Mouse (Mus musculus) ovary, adult 10 weeks (tissue): ENCODE results near the gene Ccdc65. TPM values are rescaled to one million over a fixed set of nuclear protein-coding genes. Genes with fewer than 3 reads are reported as not detected.

ENCODE experiments used
- polyA plus RNA-seq: library from polyadenylated mRNA; stranded (reverse); fragments of 350-450 nt; fragmentation: Illumina TruSeq; extraction: RNeasy Lipid Tissue Mini Kit (QIAGEN cat#74804); gene quantifications from one replicate; pipeline ENCODE4 v1.2.3, GENCODE M21; 2014

Gene Ccdc65
- 2.5 TPM for polyA plus RNA-seq

GRCm38 (mm10) chr15:98707766-98708372, at the start of gene Ccdc65:
Gene Ccdc65 (plus strand): TSS chr15:98708207.

GRCm38 (mm10) chr15:98662567-98663545, 45.2 kb upstream of the Ccdc65 start, which contains the start of gene Ddx23:
Gene Ddx23 (minus strand): TSS chr15:98662894.

GRCm38 (mm10) chr15:98676940-98677728, 30.9 kb upstream of the Ccdc65 start, which contains the start of gene Rnd1:
Gene Rnd1 (minus strand): TSS chr15:98677461.

GRCm38 (mm10) chr15:98727443-98728321, 19.7 kb downstream of the Ccdc65 start, which contains the start of gene Fkbp11:
Gene Fkbp11 (minus strand): TSS chr15:98728198.

GRCm38 (mm10) chr15:98762670-98763529, 54.9 kb downstream of the Ccdc65 start, which contains the start of gene Arf3:
Gene Arf3 (minus strand): TSS chr15:98763214.

Other genes starting within 250 kb of the Ccdc65 start
- gene OR5BS1P, start 238.3 kb upstream of the Ccdc65 start, polyA plus RNA-seq = not detected
- not detected for gene Lalba, start 225.5 kb upstream of the Ccdc65 start, polyA plus RNA-seq
- gene Olfr279, start 215.8 kb upstream of the Ccdc65 start, polyA plus RNA-seq = not detected
- 44.5 TPM for gene Kansl2, start 173.9 kb upstream of the Ccdc65 start, polyA plus RNA-seq
- gene Ccnt1, start 137.3 kb upstream of the Ccdc65 start, polyA plus RNA-seq = 102 TPM
- not detected for gene 4930415O20Rik, start 137.2 kb upstream of the Ccdc65 start, polyA plus RNA-seq
- 3.8 TPM for gene Adcy6, start 98.1 kb upstream of the Ccdc65 start, polyA plus RNA-seq
- gene Cacnb3, start 77.4 kb upstream of the Ccdc65 start, polyA plus RNA-seq = 0.48 TPM
- gene Ddx23, start 45.3 kb upstream of the Ccdc65 start, polyA plus RNA-seq = 1.9 TPM
- not detected for gene Rnd1, start 30.7 kb upstream of the Ccdc65 start, polyA plus RNA-seq
- gene Fkbp11, start 20.0 kb downstream of the Ccdc65 start, polyA plus RNA-seq = 0.17 TPM
- gene Arf3, start 55.0 kb downstream of the Ccdc65 start, polyA plus RNA-seq = 45.6 TPM
- gene Wnt10b, start 69.9 kb downstream of the Ccdc65 start, polyA plus RNA-seq = 3.4 TPM
- not detected for gene Wnt1, start 81.7 kb downstream of the Ccdc65 start, polyA plus RNA-seq
- not detected for gene Ddn, start 101.3 kb downstream of the Ccdc65 start, polyA plus RNA-seq
- gene Prkag1, start 123.3 kb downstream of the Ccdc65 start, polyA plus RNA-seq = 29.2 TPM
- 3.7 TPM for gene Kmt2d, start 163.0 kb downstream of the Ccdc65 start, polyA plus RNA-seq
- gene Rhebl1, start 186.3 kb downstream of the Ccdc65 start, polyA plus RNA-seq = 2.3 TPM
- 4.8 TPM for gene Dhh, start 190.3 kb downstream of the Ccdc65 start, polyA plus RNA-seq
- 2.1 TPM for gene Lmbr1l, start 210.0 kb downstream of the Ccdc65 start, polyA plus RNA-seq
- gene Tuba1b, start 226.4 kb downstream of the Ccdc65 start, polyA plus RNA-seq = 91.9 TPM
- not detected for gene Gm49450, start 245.3 kb downstream of the Ccdc65 start, polyA plus RNA-seq
- gene Tuba1a, start 245.5 kb downstream of the Ccdc65 start, polyA plus RNA-seq = 108 TPM